Mouse (Mus musculus): ENCODE data around the gene Dusp6. TPM values are rescaled to one million over a fixed set of nuclear protein-coding genes. Genes with fewer than 3 reads are reported as not detected.

Gene Dusp6
- total RNA-seq, 1 experiment, result 83.0 TPM

- no peak overlapping the region for H3K9ac ChIP-seq (ENCODE audit: insufficient read depth, low read depth, low read length, poor library complexity, severe bottlenecking)
- no peak for TF ChIP-seq MAFK (IDR thresholded peaks at IDR 0.05; ENCODE audit: insufficient read depth, low read depth, low read length)
- no peak for TF ChIP-seq HCFC1 (IDR thresholded peaks at IDR 0.05; ENCODE audit: borderline replicate concordance, insufficient read depth, low read length)
- TF ChIP-seq ZNF384 (IDR thresholded peaks at IDR 0.05; ENCODE audit: low read depth, low read length), result no peak
- H3K36me3 ChIP-seq (ENCODE audit: control insufficient read depth, insufficient read depth, low read length, poor library complexity, severe bottlenecking), result no peaks in the 10 kb centered on the region
- H3K4me1 ChIP-seq (ENCODE audit: control insufficient read depth in 2 of 2, insufficient read depth in 2 of 2, low read length in 2 of 2, poor library complexity in 1 of 2), result no peaks in the 10 kb centered on the region
- H3K27ac ChIP-seq (ENCODE audit: insufficient read depth, low read depth, low read length, poor library complexity, severe bottlenecking), result no peak overlapping the region
- DNase-seq (ENCODE audit: low read depth, low spot score), result no peak
- H3K4me3 ChIP-seq (ENCODE audit: insufficient read depth in 1 of 2, low read depth in 1 of 2, low read length in 2 of 2, poor library complexity in 1 of 2, severe bottlenecking in 1 of 2), result no peak overlapping the region
- H3K9me3 ChIP-seq (ENCODE audit: control insufficient read depth, insufficient read depth, low read depth, low read length), result no peaks in the 10 kb centered on the region
- in situ Hi-C loops (cut with MboI; ENCODE audit: low sequenced_read_pairs in 2 of 2, unreplicated experiment in 2 of 2), result no loop called here
These were observed 45.8 kb downstream of the Dusp6 start for GRCm38 (mm10) chr10:99308837-99309236.

- TF ChIP-seq CHD2 (IDR thresholded peaks at IDR 0.05; ENCODE audit: low read depth, low read length), result no peak
- TF ChIP-seq HCFC1 (IDR thresholded peaks at IDR 0.05; ENCODE audit: borderline replicate concordance, insufficient read depth, low read length), result no peak
- no peak for TF ChIP-seq ZC3H11A (IDR thresholded peaks at IDR 0.05; ENCODE audit: borderline replicate concordance, low read depth, low read length)
- no peak overlapping the region for H3K4me3 ChIP-seq (ENCODE audit: insufficient read depth in 1 of 2, low read depth in 1 of 2, low read length in 2 of 2, poor library complexity in 1 of 2, severe bottlenecking in 1 of 2)
- DNase-seq (ENCODE audit: low read depth, low spot score), result no peak
- no peak overlapping the region for H3K9ac ChIP-seq (ENCODE audit: insufficient read depth, low read depth, low read length, poor library complexity, severe bottlenecking)
- H3K9me3 ChIP-seq (ENCODE audit: control insufficient read depth, insufficient read depth, low read depth, low read length), result no peaks in the 10 kb centered on the region
- H3K27ac ChIP-seq (ENCODE audit: insufficient read depth, low read depth, low read length, poor library complexity, severe bottlenecking), result no peak overlapping the region
- H3K36me3 ChIP-seq (ENCODE audit: control insufficient read depth, insufficient read depth, low read length, poor library complexity, severe bottlenecking), result no peaks in the 10 kb centered on the region
- in situ Hi-C loops (cut with MboI; ENCODE audit: low sequenced_read_pairs in 2 of 2, unreplicated experiment in 2 of 2), result no loop called here
- H3K4me1 ChIP-seq (ENCODE audit: control insufficient read depth in 2 of 2, insufficient read depth in 2 of 2, low read length in 2 of 2, poor library complexity in 1 of 2), result no peaks in the 10 kb centered on the region
These were observed 46.6 kb downstream of the Dusp6 start for GRCm38 (mm10) chr10:99309617-99310016.

GRCm38 (mm10) chr10:99310204-99310603, 47.2 kb downstream of the Dusp6 start:
- no peaks in the 10 kb centered on the region for H3K4me1 ChIP-seq (ENCODE audit: control insufficient read depth in 2 of 2, insufficient read depth in 2 of 2, low read length in 2 of 2, poor library complexity in 1 of 2)
- H3K9ac ChIP-seq (ENCODE audit: insufficient read depth, low read depth, low read length, poor library complexity, severe bottlenecking), result no peak overlapping the region
- in situ Hi-C loops (cut with MboI; ENCODE audit: low sequenced_read_pairs in 2 of 2, unreplicated experiment in 2 of 2), result no loop called here
- H3K4me3 ChIP-seq (ENCODE audit: insufficient read depth in 1 of 2, low read depth in 1 of 2, low read length in 2 of 2, poor library complexity in 1 of 2, severe bottlenecking in 1 of 2), result no peak overlapping the region
- no peaks in the 10 kb centered on the region for H3K9me3 ChIP-seq (ENCODE audit: control insufficient read depth, insufficient read depth, low read depth, low read length)
- no peaks in the 10 kb centered on the region for H3K36me3 ChIP-seq (ENCODE audit: control insufficient read depth, insufficient read depth, low read length, poor library complexity, severe bottlenecking)
- TF ChIP-seq ZC3H11A (IDR thresholded peaks at IDR 0.05; ENCODE audit: borderline replicate concordance, low read depth, low read length) (no peak), MAFK (IDR thresholded peaks at IDR 0.05; ENCODE audit: insufficient read depth, low read depth, low read length) (no peak), HCFC1 (IDR thresholded peaks at IDR 0.05; ENCODE audit: borderline replicate concordance, insufficient read depth, low read length) (no peak), CHD2 (IDR thresholded peaks at IDR 0.05; ENCODE audit: low read depth, low read length) (no peak), ZNF384 (IDR thresholded peaks at IDR 0.05; ENCODE audit: low read depth, low read length) (no peak)
- DNase-seq (ENCODE audit: low read depth, low spot score), result no peak
- H3K27ac ChIP-seq (ENCODE audit: insufficient read depth, low read depth, low read length, poor library complexity, severe bottlenecking), result no peak overlapping the region

GRCm38 (mm10) chr10:99311956-99312355, 48.9 kb downstream of the Dusp6 start:
- no peak overlapping the region for H3K4me3 ChIP-seq (ENCODE audit: insufficient read depth in 1 of 2, low read depth in 1 of 2, low read length in 2 of 2, poor library complexity in 1 of 2, severe bottlenecking in 1 of 2)
- no peaks in the 10 kb centered on the region for H3K9me3 ChIP-seq (ENCODE audit: control insufficient read depth, insufficient read depth, low read depth, low read length)
- DNase-seq (ENCODE audit: low read depth, low spot score), result no peak
- no peak for TF ChIP-seq MAFK (IDR thresholded peaks at IDR 0.05; ENCODE audit: insufficient read depth, low read depth, low read length)
- TF ChIP-seq CHD2 (IDR thresholded peaks at IDR 0.05; ENCODE audit: low read depth, low read length), result no peak
- no peak for TF ChIP-seq ZNF384 (IDR thresholded peaks at IDR 0.05; ENCODE audit: low read depth, low read length)
- TF ChIP-seq ZC3H11A (IDR thresholded peaks at IDR 0.05; ENCODE audit: borderline replicate concordance, low read depth, low read length), result no peak
- TF ChIP-seq HCFC1 (IDR thresholded peaks at IDR 0.05; ENCODE audit: borderline replicate concordance, insufficient read depth, low read length), result no peak
- H3K4me1 ChIP-seq (ENCODE audit: control insufficient read depth in 2 of 2, insufficient read depth in 2 of 2, low read length in 2 of 2, poor library complexity in 1 of 2), result no peaks in the 10 kb centered on the region
- no peak overlapping the region for H3K9ac ChIP-seq (ENCODE audit: insufficient read depth, low read depth, low read length, poor library complexity, severe bottlenecking)
- no peaks in the 10 kb centered on the region for H3K36me3 ChIP-seq (ENCODE audit: control insufficient read depth, insufficient read depth, low read length, poor library complexity, severe bottlenecking)
- in situ Hi-C loops (cut with MboI; ENCODE audit: low sequenced_read_pairs in 2 of 2, unreplicated experiment in 2 of 2), result no loop called here
- H3K27ac ChIP-seq (ENCODE audit: insufficient read depth, low read depth, low read length, poor library complexity, severe bottlenecking), result no peak overlapping the region

- no peak overlapping the region for H3K27ac ChIP-seq (ENCODE audit: insufficient read depth, low read depth, low read length, poor library complexity, severe bottlenecking)
- no peak overlapping the region for H3K4me3 ChIP-seq (ENCODE audit: insufficient read depth in 1 of 2, low read depth in 1 of 2, low read length in 2 of 2, poor library complexity in 1 of 2, severe bottlenecking in 1 of 2)
- TF ChIP-seq CHD2 (IDR thresholded peaks at IDR 0.05; ENCODE audit: low read depth, low read length) (no peak), HCFC1 (IDR thresholded peaks at IDR 0.05; ENCODE audit: borderline replicate concordance, insufficient read depth, low read length) (no peak), ZC3H11A (IDR thresholded peaks at IDR 0.05; ENCODE audit: borderline replicate concordance, low read depth, low read length) (no peak), ZNF384 (IDR thresholded peaks at IDR 0.05; ENCODE audit: low read depth, low read length) (no peak), MAFK (IDR thresholded peaks at IDR 0.05; ENCODE audit: insufficient read depth, low read depth, low read length) (no peak)
- H3K36me3 ChIP-seq (ENCODE audit: control insufficient read depth, insufficient read depth, low read length, poor library complexity, severe bottlenecking), result no peaks in the 10 kb centered on the region
- no peak for DNase-seq (ENCODE audit: low read depth, low spot score)
- no peaks in the 10 kb centered on the region for H3K4me1 ChIP-seq (ENCODE audit: control insufficient read depth in 2 of 2, insufficient read depth in 2 of 2, low read length in 2 of 2, poor library complexity in 1 of 2)
- no peaks in the 10 kb centered on the region for H3K9me3 ChIP-seq (ENCODE audit: control insufficient read depth, insufficient read depth, low read depth, low read length)
- in situ Hi-C loops (cut with MboI; ENCODE audit: low sequenced_read_pairs in 2 of 2, unreplicated experiment in 2 of 2), result no loop called here
- H3K9ac ChIP-seq (ENCODE audit: insufficient read depth, low read depth, low read length, poor library complexity, severe bottlenecking), result no peak overlapping the region
These were observed 51.3 kb downstream of the Dusp6 start for GRCm38 (mm10) chr10:99314366-99314765.

All from ES-E14 (cell line).